Mouse (Mus musculus) neural tube, embryonic 11.5 days (tissue): ENCODE measurements around the gene Txndc5. TPM values are rescaled to one million over a fixed set of nuclear protein-coding genes. Genes with fewer than 3 reads are reported as not detected.

Source experiments
- ATAC-seq: fragments of 200-750 bp; cut with Nextera tagmentation; 2 replicates; pipeline ENCODE4 v1.8.0; 2017; ENCODE audit warnings: moderate number of reproducible peaks, mild to moderate bottlenecking, moderate TSS enrichment, moderate library complexity; ENCODE audit not compliant: insufficient read depth, low FRiP score, low TSS enrichment
- DNase-seq: peaks from one replicate; pipeline ENCODE4 v3.0.0-alpha.2; 2015; ENCODE audit warnings: low spot score
- H3K27ac ChIP-seq: fragments of 300-500 bp; sonication (generic); 2 replicates; pipeline ENCODE4 v1.5.1; 2014; ENCODE audit warnings: low read depth, mild to moderate bottlenecking, low read length
- H3K27me3 ChIP-seq: fragments of 300-500 bp; sonication (generic); 2 replicates; pipeline ENCODE4 v1.6.1; 2014; ENCODE audit warnings: mild to moderate bottlenecking, low read length, mixed read lengths; ENCODE audit not compliant: control insufficient read depth, insufficient read depth
- H3K36me3 ChIP-seq: fragments of 300-500 bp; sonication (generic); 2 replicates; pipeline ENCODE4 v1.6.1; 2014; ENCODE audit warnings: mild to moderate bottlenecking, low read length, moderate library complexity, mixed read lengths; ENCODE audit not compliant: control insufficient read depth, insufficient read depth
- H3K4me1 ChIP-seq: fragments of 300-500 bp; sonication (generic); 2 replicates; pipeline ENCODE4 v1.6.1; 2014; ENCODE audit warnings: low read length, mixed read lengths; ENCODE audit not compliant: control insufficient read depth, insufficient read depth
- H3K4me2 ChIP-seq: fragments of 300-500 bp; sonication (generic); 2 replicates; pipeline ENCODE4 v1.6.1; 2014; ENCODE audit warnings: low read depth, mild to moderate bottlenecking, moderate library complexity
- H3K4me3 ChIP-seq: fragments of 300-500 bp; sonication (generic); 2 replicates; pipeline ENCODE4 v1.5.1; 2014; ENCODE audit warnings: low read depth, low read length
- H3K9ac ChIP-seq: fragments of 300-500 bp; sonication (generic); 2 replicates; pipeline ENCODE4 v1.6.1; 2014; ENCODE audit warnings: mild to moderate bottlenecking, low read length
- H3K9me3 ChIP-seq: fragments of 300-500 bp; sonication (generic); 2 replicates; pipeline ENCODE4 v1.6.1; 2016; ENCODE audit warnings: low read length; ENCODE audit not compliant: control insufficient read depth
- WGBS: fragments of 180-500 bp; shearing (Covaris S2); extraction: QIAGEN DNeasy Blood & Tissue Kit; methylation state at CpG from one replicate; pipeline ENCODE4 v1.1.7; 2014; 5-methylcytosine and 5-hydroxymethylcytosine counted together
- polyA plus RNA-seq: library from polyadenylated mRNA; unstranded; fragments of >200 nt; fragmentation: Nextera tagmentation; extraction: Ambion mirVana; gene quantifications from 2 replicates; pipeline ENCODE4 v1.2.1, GENCODE M21; 2014

The Txndc5 gene
- 148 and 151 TPM in 2 replicates for polyA plus RNA-seq

DNA sequence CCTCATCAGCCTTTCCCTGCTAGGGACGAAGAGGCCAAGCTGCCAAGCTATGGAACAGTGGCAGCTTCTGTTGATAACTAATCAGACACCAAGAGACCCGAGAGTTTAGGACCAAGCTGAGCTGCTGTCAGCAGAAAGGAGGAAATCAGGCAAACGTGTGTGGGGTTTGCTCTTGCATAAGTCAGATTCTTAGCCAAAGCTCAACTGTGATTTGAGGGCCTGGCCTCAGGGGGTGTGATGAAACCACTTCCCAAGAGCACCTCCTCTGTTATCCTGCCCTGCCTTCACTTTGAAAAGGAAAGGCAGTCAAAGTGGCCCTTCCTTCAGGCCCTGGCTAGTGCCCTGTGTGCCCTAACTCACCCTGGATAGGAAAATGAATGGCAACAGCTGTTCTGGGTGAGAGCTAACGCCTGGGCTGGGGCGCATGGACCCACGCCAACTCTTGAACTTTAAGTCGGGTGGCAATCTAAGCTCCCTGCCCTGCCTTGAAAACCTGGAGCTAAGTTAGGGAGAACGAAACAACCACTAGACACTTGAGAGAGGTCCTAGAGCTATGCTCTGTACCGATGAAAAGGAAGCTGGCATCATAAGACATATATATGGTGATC is at the start of gene Txndc5:
Txndc5 (minus strand) TSS at position 138 of the 608 bp plus-strand sequence.
- H3K27me3 ChIP-seq = no peaks in the 10 kb centered on the region
- peak within 1 kb of the TSS; percentile 64; the same call in 1 of the 2 replicates for H3K27ac ChIP-seq
- H3K4me1 ChIP-seq = peaks cover 4% of the 10 kb centered on the region
- H3K9ac ChIP-seq = peak within 1 kb of the TSS; percentile 87
- no peaks in the 10 kb centered on the region for H3K36me3 ChIP-seq
- no peak for DNase-seq
- H3K4me3 ChIP-seq = peak within 1 kb of the TSS; percentile 89
- H3K4me2 ChIP-seq = peak within 1 kb of the TSS; percentile 91
- ATAC-seq = no peak
- WGBS = 58% methylated on average over 9 of the region's 9 CpGs
- no peaks in the 10 kb centered on the region for H3K9me3 ChIP-seq

DNA sequence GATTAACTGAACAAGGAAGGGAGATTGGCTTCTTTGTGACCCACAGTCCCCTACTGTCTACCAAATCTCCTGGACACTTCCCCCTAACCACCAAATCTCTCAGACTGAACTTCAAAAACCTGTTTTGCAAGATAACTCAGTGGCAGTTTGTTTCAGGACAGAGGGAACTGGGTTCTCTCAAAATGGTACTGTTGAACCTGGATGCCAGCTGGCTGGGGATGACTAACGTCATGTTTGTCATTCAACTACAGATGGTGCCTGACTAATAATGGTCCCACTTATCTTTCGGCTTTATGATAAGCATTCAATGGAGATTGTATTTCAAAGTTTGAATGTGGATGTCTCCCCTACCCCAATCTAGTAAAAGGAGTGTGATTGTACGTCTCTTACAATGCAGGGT is 46.0 kb upstream of the Txndc5 start:
- 89% methylated on average over 3 of the region's 3 CpGs for WGBS
- no peak overlapping the region for H3K9ac ChIP-seq
- H3K9me3 ChIP-seq = no peaks in the 10 kb centered on the region

DNA sequence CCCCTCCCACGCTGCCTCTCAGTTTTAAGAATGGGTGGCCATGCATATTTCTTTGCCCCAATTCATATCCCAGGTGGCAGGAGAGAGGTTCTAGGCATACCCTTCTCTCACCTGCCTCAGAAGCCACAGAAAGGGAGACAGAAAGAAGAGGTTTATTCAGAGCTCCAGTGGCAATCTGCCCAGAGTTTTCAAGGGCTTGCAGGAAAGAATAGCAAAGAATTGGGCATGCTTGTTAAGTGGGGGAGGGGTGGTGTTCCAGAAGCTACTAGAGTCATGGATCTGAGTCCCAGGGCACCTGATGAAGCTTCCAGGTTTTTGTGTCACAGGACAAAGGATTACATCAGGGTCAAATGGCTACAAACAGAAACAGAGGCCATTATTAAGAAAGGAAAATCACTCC is 44.7 kb upstream of the Txndc5 start:
- Histone ChIP-seq H3K27ac (no peak overlapping the region), H3K9me3 (no peaks in the 10 kb centered on the region), H3K4me1 (no peaks in the 10 kb centered on the region), H3K9ac (no peak overlapping the region), H3K4me2 (no peak overlapping the region), H3K4me3 (no peak overlapping the region), H3K36me3 (no peaks in the 10 kb centered on the region), H3K27me3 (no peaks in the 10 kb centered on the region)
- DNase-seq (no peak), ATAC-seq (no peak)
- 95% methylated on average over 1 of the region's 1 CpGs for WGBS

More for the DNA sequence above, 46.0 kb upstream of the Txndc5 start:
- Histone ChIP-seq H3K36me3 (no peaks in the 10 kb centered on the region), H3K27ac (no peak overlapping the region), H3K4me2 (no peak overlapping the region), H3K27me3 (no peaks in the 10 kb centered on the region), H3K4me1 (no peaks in the 10 kb centered on the region), H3K4me3 (no peak overlapping the region)
- DNase-seq (no peak), ATAC-seq (no peak)

DNA sequence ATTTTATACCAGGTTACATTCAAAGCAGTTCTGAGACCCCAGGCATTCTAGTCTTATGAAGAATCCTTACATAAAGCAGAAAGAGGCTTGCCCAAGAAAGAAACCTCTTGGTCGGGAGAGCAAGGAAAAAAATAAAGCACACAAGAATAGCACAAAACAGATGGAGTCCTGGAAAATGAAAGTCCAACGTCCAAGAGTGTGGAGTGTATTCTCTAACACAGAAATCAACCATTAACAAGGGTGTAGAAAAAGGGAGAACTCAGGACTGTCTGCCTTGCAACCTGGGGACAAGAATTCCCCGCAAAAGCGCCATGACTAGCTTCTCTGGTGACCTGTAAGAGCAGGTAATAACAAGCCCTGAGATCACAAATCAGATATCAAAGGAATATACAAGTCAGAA is 36.6 kb upstream of the Txndc5 start:
- Histone ChIP-seq H3K4me2 (no peak overlapping the region), H3K9ac (no peak overlapping the region), H3K4me3 (no peak overlapping the region), H3K27me3 (no peaks in the 10 kb centered on the region), H3K4me1 (no peaks in the 10 kb centered on the region), H3K36me3 (no peaks in the 10 kb centered on the region), H3K9me3 (no peaks in the 10 kb centered on the region), H3K27ac (no peak overlapping the region)
- ATAC-seq (no peak), DNase-seq (no peak)
- 82% methylated on average over 4 of the region's 4 CpGs for WGBS

DNA sequence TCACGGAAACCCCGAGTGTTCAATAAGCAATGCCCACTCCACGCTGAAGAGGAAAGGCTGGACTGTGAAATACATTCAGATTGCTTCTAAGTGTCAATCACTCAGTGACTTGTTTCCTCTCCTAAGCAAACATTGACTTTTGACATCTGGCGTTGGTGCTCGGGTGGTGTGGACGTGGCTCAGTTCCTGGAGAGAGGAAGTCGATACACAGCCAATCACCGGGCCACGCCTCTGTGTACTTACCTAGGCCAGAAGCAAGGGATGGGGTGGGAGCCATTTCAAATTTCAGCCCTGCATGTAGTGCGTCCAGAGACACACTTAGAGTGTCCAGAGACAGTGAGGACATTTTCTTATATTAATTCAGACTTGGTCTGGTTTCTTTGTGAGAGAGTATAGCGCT is 26.0 kb upstream of the Txndc5 start:
- H3K4me3 ChIP-seq = no peak overlapping the region
- DNase-seq = no peak
- WGBS = 83% methylated on average over 11 of the region's 11 CpGs

DNA sequence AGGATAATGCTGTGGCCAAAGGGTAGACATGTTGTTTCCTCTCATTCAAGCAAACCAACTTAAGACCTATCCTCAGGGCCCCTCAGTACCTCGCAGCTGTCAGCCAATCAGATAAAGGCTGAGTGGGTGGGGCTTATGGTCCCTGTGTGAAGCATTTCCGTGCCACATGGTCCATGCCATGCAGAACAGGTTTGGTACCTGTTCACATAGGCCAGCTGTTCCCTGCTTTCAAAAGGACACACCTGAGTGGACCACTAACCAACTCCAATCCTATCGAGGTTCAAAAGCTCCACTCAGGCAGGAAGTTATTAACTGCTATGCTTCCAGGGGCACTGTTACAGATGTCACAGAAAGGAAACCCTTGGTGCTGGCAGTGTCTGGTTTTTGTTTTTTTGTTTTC is 25.6 kb upstream of the Txndc5 start:
- no peaks in the 10 kb centered on the region for H3K27me3 ChIP-seq
- DNase-seq = no peak
- no peaks in the 10 kb centered on the region for H3K4me1 ChIP-seq
- ATAC-seq = no peak
- no peak overlapping the region for H3K27ac ChIP-seq
- no peaks in the 10 kb centered on the region for H3K9me3 ChIP-seq
- H3K9ac ChIP-seq = no peak overlapping the region
- 75% methylated on average over 3 of the region's 3 CpGs for WGBS
- no peaks in the 10 kb centered on the region for H3K36me3 ChIP-seq
- no peak overlapping the region for H3K4me2 ChIP-seq
- H3K4me3 ChIP-seq = no peak overlapping the region

More for the DNA sequence above, 26.0 kb upstream of the Txndc5 start:
- no peaks in the 10 kb centered on the region for H3K4me1 ChIP-seq
- H3K9ac ChIP-seq = no peak overlapping the region
- H3K27ac ChIP-seq = no peak overlapping the region
- no peaks in the 10 kb centered on the region for H3K36me3 ChIP-seq
- H3K9me3 ChIP-seq = no peaks in the 10 kb centered on the region
- ATAC-seq = no peak
- no peaks in the 10 kb centered on the region for H3K27me3 ChIP-seq
- H3K4me2 ChIP-seq = no peak overlapping the region

DNA sequence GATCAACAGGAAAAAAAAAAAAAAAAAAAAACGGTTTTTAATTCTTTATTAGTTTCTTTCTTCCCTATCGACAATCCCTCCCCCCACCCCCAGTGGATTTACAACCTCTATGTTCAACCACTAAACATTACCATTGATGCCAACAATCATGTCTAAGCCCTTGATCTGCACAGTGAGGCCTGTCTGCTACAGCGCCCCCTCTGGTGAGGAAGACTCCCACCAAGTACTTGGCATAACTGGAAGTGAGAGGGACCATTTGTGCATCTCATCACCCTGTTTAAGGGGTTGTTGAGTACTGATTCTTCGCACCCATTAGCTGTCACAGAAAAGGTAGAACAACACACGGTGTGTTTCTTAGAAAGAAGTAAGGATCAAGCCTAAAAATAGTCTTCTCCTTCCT is 20.1 kb upstream of the Txndc5 start:
- 73% methylated on average over 5 of the region's 5 CpGs for WGBS
- no peak overlapping the region for H3K4me3 ChIP-seq

DNA sequence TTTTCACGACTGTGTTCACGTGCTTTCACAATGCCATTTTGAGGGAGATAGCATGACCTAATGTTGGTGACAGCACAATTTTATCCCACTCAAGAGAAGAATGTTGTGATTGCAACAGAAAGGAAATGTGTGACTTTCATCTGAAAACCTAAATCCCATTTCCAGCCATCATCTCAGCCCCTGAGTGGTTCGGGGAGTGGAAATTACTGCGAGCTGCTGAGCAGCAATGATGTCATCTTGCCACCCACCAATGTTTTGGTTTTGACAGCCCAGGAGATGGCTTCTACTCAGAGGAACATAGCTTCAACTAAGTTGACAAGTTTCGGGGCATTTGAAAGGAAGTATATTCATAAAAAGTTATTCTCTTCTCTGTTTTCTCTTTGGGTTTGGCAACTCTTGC is 19.1 kb upstream of the Txndc5 start:
- H3K4me1 ChIP-seq = no peaks in the 10 kb centered on the region
- H3K9me3 ChIP-seq = no peaks in the 10 kb centered on the region
- no peak for ATAC-seq
- no peak overlapping the region for H3K4me3 ChIP-seq
- no peak for DNase-seq
- no peak overlapping the region for H3K9ac ChIP-seq
- H3K4me2 ChIP-seq = no peak overlapping the region
- H3K36me3 ChIP-seq = no peaks in the 10 kb centered on the region
- no peaks in the 10 kb centered on the region for H3K27me3 ChIP-seq
- no peak overlapping the region for H3K27ac ChIP-seq
- WGBS = 88% methylated on average over 5 of the region's 5 CpGs

More for the DNA sequence above, 20.1 kb upstream of the Txndc5 start:
- Histone ChIP-seq H3K4me2 (no peak overlapping the region), H3K27ac (no peak overlapping the region), H3K9ac (no peak overlapping the region), H3K36me3 (no peaks in the 10 kb centered on the region), H3K27me3 (no peaks in the 10 kb centered on the region), H3K4me1 (no peaks in the 10 kb centered on the region), H3K9me3 (no peaks in the 10 kb centered on the region)
- ATAC-seq (no peak), DNase-seq (no peak)

DNA sequence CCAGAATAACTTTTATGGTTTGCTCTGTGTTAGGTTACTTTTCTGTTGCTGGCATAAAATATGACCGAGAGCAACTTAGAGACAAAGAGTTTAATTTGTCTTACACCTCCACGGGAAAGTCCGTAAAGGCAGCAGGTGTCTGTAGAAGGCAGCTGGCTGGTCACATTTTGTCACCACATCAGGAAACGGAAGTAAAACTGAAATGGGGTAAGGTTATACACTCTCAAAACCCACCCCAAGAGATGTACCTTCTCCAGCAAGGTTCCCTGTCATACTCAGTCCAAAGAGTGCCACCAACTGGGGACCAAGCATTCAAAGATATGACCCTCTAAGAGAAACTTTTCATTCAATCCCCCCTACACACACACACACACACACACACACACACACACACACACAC is 18.1 kb upstream of the Txndc5 start:
- H3K9ac ChIP-seq = no peak overlapping the region
- H3K9me3 ChIP-seq = no peaks in the 10 kb centered on the region
- no peak overlapping the region for H3K4me2 ChIP-seq
- DNase-seq (no peak), ATAC-seq (no peak)
- H3K27me3 ChIP-seq = no peaks in the 10 kb centered on the region
- 83% methylated on average over 4 of the region's 4 CpGs for WGBS
- H3K4me1 ChIP-seq = no peaks in the 10 kb centered on the region
- no peak overlapping the region for H3K4me3 ChIP-seq
- H3K36me3 ChIP-seq = no peaks in the 10 kb centered on the region
- H3K27ac ChIP-seq = no peak overlapping the region
